Mouse (Mus musculus) MEL (cell line): Measurements from ENCODE around the gene Polr2l. TPM values are rescaled to one million over a fixed set of nuclear protein-coding genes. Genes with fewer than 3 reads are reported as not detected.

ENCODE experiments used
- DNase-seq: peaks from one replicate; pipeline ENCODE4 v3.0.0; 2011; ENCODE audit warnings: low read depth, low spot score
- H3K27ac ChIP-seq: 2 replicates; pipeline ENCODE4 v1.5.1; 2012; ENCODE audit warnings: low read depth, mild to moderate bottlenecking, control low read depth, low read length, moderate library complexity; ENCODE audit not compliant: control insufficient read depth
- H3K27me3 ChIP-seq, 2 experiments: fragments of 150-350 bp in 1 of 2; sonication (generic) in 1 of 2; 2 replicates each; pipeline ENCODE4 v1.6.1; 2012; ENCODE audit warnings: low read length in 2 of 2, mild to moderate bottlenecking in 2 of 2, improper control_type of control experiment in 1 of 2, moderate library complexity in 1 of 2; ENCODE audit not compliant: insufficient read depth in 2 of 2, control insufficient read depth in 1 of 2
- H3K36me3 ChIP-seq, 2 experiments: 2 replicates each; pipeline ENCODE4 v1.6.1; 2012 to 2014; ENCODE audit warnings: low read length in 2 of 2, improper control_type of control experiment in 1 of 2, inconsistent platforms in 1 of 2, mild to moderate bottlenecking in 1 of 2; ENCODE audit not compliant: insufficient read depth in 2 of 2, control insufficient read depth in 1 of 2
- H3K4me1 ChIP-seq, 2 experiments: fragments of 150-350 bp in 1 of 2; sonication (generic) in 1 of 2; 2 replicates each; pipeline ENCODE4 v1.6.1; 2012; ENCODE audit warnings: low read length in 2 of 2, improper control_type of control experiment in 1 of 2, mild to moderate bottlenecking in 1 of 2; ENCODE audit not compliant: insufficient read depth in 2 of 2, control insufficient read depth in 1 of 2
- H3K4me3 ChIP-seq, 2 experiments: fragments of 150-350 bp in 1 of 2; sonication (generic) in 1 of 2; 2 replicates each; pipeline ENCODE4 v1.5.1; 2012; ENCODE audit warnings: low read depth in 2 of 2, low read length in 2 of 2, mild to moderate bottlenecking in 2 of 2, moderate library complexity in 2 of 2, control low read depth in 1 of 2, improper control_type of control experiment in 1 of 2; ENCODE audit not compliant: control insufficient read depth in 1 of 2, insufficient read depth in 1 of 2
- H3K79me2 ChIP-seq: 2 replicates; pipeline ENCODE4 v1.6.1; 2012; ENCODE audit warnings: mild to moderate bottlenecking, low read length, moderate library complexity; ENCODE audit not compliant: control insufficient read depth, poor library complexity, insufficient read depth
- H3K9ac ChIP-seq: 2 replicates; pipeline ENCODE4 v1.6.1; 2012; ENCODE audit warnings: low read depth, mild to moderate bottlenecking, control low read depth, low read length, moderate library complexity; ENCODE audit not compliant: control insufficient read depth, poor library complexity, severe bottlenecking
- H3K9me3 ChIP-seq: fragments of 150-350 bp; sonication (generic); replicated peaks from 2 replicates; pipeline ENCODE4 v1.6.1; 2012; ENCODE audit warnings: mild to moderate bottlenecking, low read length, improper control_type of control experiment, moderate library complexity; ENCODE audit not compliant: insufficient read depth
- BHLHE40 ChIP-seq: IDR thresholded peaks from 2 replicates; pipeline ENCODE4 v1.6.1; 2012; ENCODE audit warnings: low read depth, mild to moderate bottlenecking, inconsistent platforms, low read length, improper control_type of control experiment, borderline replicate concordance
- CHD2 ChIP-seq: IDR thresholded peaks from 2 replicates; pipeline ENCODE4 v1.6.1; 2011; ENCODE audit warnings: low read length, improper control_type of control experiment
- CTCF ChIP-seq, 3 experiments: IDR thresholded peaks in 2 of 3; conservative IDR thresholded peaks in 1 of 3; 2 replicates each; pipeline ENCODE4 v1.5.1; 2011 to 2012; ENCODE audit warnings: low read length in 3 of 3, low read depth in 2 of 3, mild to moderate bottlenecking in 2 of 3, improper control_type of control experiment in 1 of 3, inconsistent platforms in 1 of 3, mixed read lengths in 1 of 3, moderate library complexity in 1 of 3; ENCODE audit not compliant: control insufficient read depth in 1 of 3, insufficient read depth in 1 of 3, poor library complexity in 1 of 3, severe bottlenecking in 1 of 3
- E2F4 ChIP-seq: IDR thresholded peaks from 2 replicates; pipeline ENCODE4 v1.6.1; 2011; ENCODE audit warnings: low read depth, low read length, improper control_type of control experiment, borderline replicate concordance
- GABPA ChIP-seq: IDR thresholded peaks from 2 replicates; pipeline ENCODE4 v1.6.1; 2012; ENCODE audit warnings: low read depth, mild to moderate bottlenecking, inconsistent platforms, low read length, improper control_type of control experiment, moderate library complexity
- GATA1 ChIP-seq: IDR thresholded peaks from 2 replicates; pipeline ENCODE4 v1.6.1; 2011; ENCODE audit warnings: low read depth, low read length, improper control_type of control experiment
- HCFC1 ChIP-seq: IDR thresholded peaks from 2 replicates; pipeline ENCODE4 v1.6.1; 2012; ENCODE audit warnings: low read depth, mild to moderate bottlenecking, inconsistent platforms, low read length, improper control_type of control experiment, moderate library complexity
- KAT2A ChIP-seq: conservative IDR thresholded peaks from 2 replicates; pipeline ENCODE4 v1.6.1; 2012; ENCODE audit warnings: low read depth, low read length, improper control_type of control experiment, inconsistent platforms
- MAFK ChIP-seq: IDR thresholded peaks from 2 replicates; pipeline ENCODE4 v1.6.1; 2011; ENCODE audit warnings: low read depth, mild to moderate bottlenecking, low read length, improper control_type of control experiment, borderline replicate concordance
- MAX ChIP-seq: IDR thresholded peaks from 2 replicates; pipeline ENCODE4 v1.6.1; 2011; ENCODE audit warnings: low read length, improper control_type of control experiment
- MXI1 ChIP-seq: IDR thresholded peaks from 2 replicates; pipeline ENCODE4 v1.6.1; 2011; ENCODE audit warnings: mild to moderate bottlenecking, low read depth, low read length, improper control_type of control experiment
- MYB ChIP-seq: IDR thresholded peaks from 2 replicates; pipeline ENCODE4 v1.6.1; 2011; ENCODE audit warnings: mild to moderate bottlenecking, low read depth, low read length, improper control_type of control experiment
- NRF1 ChIP-seq: IDR thresholded peaks from 2 replicates; pipeline ENCODE4 v1.6.1; 2014; ENCODE audit warnings: low read depth, mild to moderate bottlenecking, inconsistent platforms, low read length, improper control_type of control experiment, moderate library complexity; ENCODE audit not compliant: poor library complexity, insufficient read depth, severe bottlenecking
- POLR2AphosphoS2 ChIP-seq: IDR thresholded peaks from 2 replicates; pipeline ENCODE4 v1.6.1; 2011; ENCODE audit warnings: low read length, improper control_type of control experiment
- POLR2AphosphoS5 ChIP-seq: IDR thresholded peaks from 2 replicates; pipeline ENCODE4 v1.6.1; 2012; ENCODE audit warnings: low read depth, borderline replicate concordance, mild to moderate bottlenecking, inconsistent platforms, low read length, moderate library complexity, mixed read lengths
- RAD21 ChIP-seq: IDR thresholded peaks from 2 replicates; pipeline ENCODE4 v1.6.1; 2011; ENCODE audit warnings: mild to moderate bottlenecking, low read depth, low read length, improper control_type of control experiment
- RCOR1 ChIP-seq: IDR thresholded peaks from 2 replicates; pipeline ENCODE4 v1.6.1; 2012; ENCODE audit warnings: low read depth, mild to moderate bottlenecking, inconsistent platforms, low read length, improper control_type of control experiment
- SIN3A ChIP-seq: IDR thresholded peaks from 2 replicates; pipeline ENCODE4 v1.6.1; 2012; ENCODE audit warnings: low read length, improper control_type of control experiment, inconsistent platforms
- SMC3 ChIP-seq: IDR thresholded peaks from 2 replicates; pipeline ENCODE4 v1.6.1; 2011; ENCODE audit warnings: low read depth, low read length, improper control_type of control experiment
- TBP ChIP-seq: IDR thresholded peaks from 2 replicates; pipeline ENCODE4 v1.8.0; 2011; ENCODE audit warnings: low read depth, low read length, improper control_type of control experiment
- TCF12 ChIP-seq: IDR thresholded peaks from 2 replicates; pipeline ENCODE4 v1.6.1; 2014; ENCODE audit warnings: low read depth, mild to moderate bottlenecking, inconsistent platforms, low read length, improper control_type of control experiment, moderate library complexity
- UBTF ChIP-seq: IDR thresholded peaks from 2 replicates; pipeline ENCODE4 v1.6.1; 2012; ENCODE audit warnings: low read depth, mild to moderate bottlenecking, inconsistent platforms, low read length, improper control_type of control experiment, moderate library complexity, borderline replicate concordance; ENCODE audit not compliant: insufficient read depth
- USF2 ChIP-seq, 2 experiments: IDR thresholded peaks; 2 replicates each; pipeline ENCODE4 v1.6.1; 2011 to 2012; ENCODE audit warnings: improper control_type of control experiment in 2 of 2, low read length in 2 of 2, borderline replicate concordance in 1 of 2, inconsistent platforms in 1 of 2, low read depth in 1 of 2, mild to moderate bottlenecking in 1 of 2; ENCODE audit not compliant: insufficient read depth in 1 of 2
- ZC3H11A ChIP-seq: IDR thresholded peaks from 2 replicates; pipeline ENCODE4 v1.6.1; 2012; ENCODE audit warnings: low read depth, mild to moderate bottlenecking, inconsistent platforms, low read length, improper control_type of control experiment
- ZMIZ1 ChIP-seq: IDR thresholded peaks from 2 replicates; pipeline ENCODE4 v1.6.1; 2012; ENCODE audit warnings: low read depth, mild to moderate bottlenecking, inconsistent platforms, low read length, improper control_type of control experiment, moderate library complexity
- ZNF384 ChIP-seq: IDR thresholded peaks from 2 replicates; pipeline ENCODE4 v1.6.1; 2012; ENCODE audit warnings: low read depth, mild to moderate bottlenecking, inconsistent platforms, low read length, improper control_type of control experiment
- polyA plus RNA-seq, 2 experiments: library from polyadenylated mRNA; stranded (reverse) in 1 of 2; unstranded in 1 of 2; fragments of >175 nt in 1 of 2; fragments of >200 nt in 1 of 2; gene quantifications; 2 replicates each; pipeline versions ENCODE4 v1.2.1 to v1.2.4; 2012; ENCODE audit warnings: low replicate concordance in 2 of 2, low read depth in 1 of 2; ENCODE audit not compliant: insufficient read length in 2 of 2, insufficient read depth in 1 of 2, missing spikeins in 1 of 2
- total RNA-seq: library from RNA; depleted of rRNA; stranded (reverse); fragments of 300-350 nt; gene quantifications from 2 replicates; pipeline ENCODE4 v1.2.3, GENCODE M21; 2012

Gene Polr2l
- total and polyA plus RNA-seq, 3 experiments, result 82.4 to 114 TPM; not detected in 1

DNA sequence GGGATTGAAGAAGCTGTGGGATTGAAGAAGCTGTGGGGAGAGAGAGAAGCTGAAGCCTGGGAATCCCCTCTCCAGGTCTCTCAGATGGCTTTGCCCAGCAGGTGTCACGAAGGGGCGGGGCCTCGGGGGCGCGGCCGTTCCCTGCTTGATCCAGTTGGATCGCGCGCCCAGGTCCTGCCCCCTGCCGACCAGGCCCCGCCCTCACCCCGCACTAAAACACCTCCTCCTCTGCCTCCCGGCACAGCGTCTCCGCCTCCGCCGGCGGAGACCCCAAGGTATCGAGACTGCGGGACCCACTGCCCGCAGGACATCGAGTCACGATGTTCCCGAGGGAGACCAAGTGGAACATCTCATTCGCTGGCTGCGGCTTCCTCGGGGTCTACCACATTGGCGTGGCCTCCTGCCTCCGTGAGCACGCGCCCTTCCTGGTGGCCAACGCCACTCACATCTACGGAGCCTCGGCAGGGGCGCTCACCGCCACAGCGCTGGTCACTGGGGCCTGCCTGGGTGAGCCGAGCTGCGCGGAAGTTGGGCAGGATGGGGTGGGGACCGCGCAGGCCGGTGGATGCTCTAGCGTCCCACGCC lies 19.9 kb downstream of the Polr2l start, which contains the start of gene Pnpla2 (continued):
- peak; percentile 48; the same call in 1 of the 2 replicates for TF ChIP-seq HCFC1
- no peak for TF ChIP-seq MYB
- 0 out of 2 replicates have a peak, but pooled peaks have one; percentile 19 for TF ChIP-seq TCF12
- TF ChIP-seq UBTF, result peak; percentile 89; the same call in 1 of the 2 replicates
- TF ChIP-seq RCOR1, result no peak
- no peak for TF ChIP-seq E2F4
- TF ChIP-seq SIN3A, result peak; percentile 74
- 0 out of 2 replicates have a peak, but pooled peaks have one; percentile 51 for TF ChIP-seq POLR2AphosphoS5
- no peak for TF ChIP-seq BHLHE40
- TF ChIP-seq MAFK, result no peak
- TF ChIP-seq KAT2A, result no peak; the same call in 1 of the 2 replicates
- TF ChIP-seq MXI1, result peak; percentile 85
- TF ChIP-seq POLR2AphosphoS2, result peak; percentile 77; the same call in 1 of the 2 replicates
- TF ChIP-seq CTCF (IDR thresholded peaks at IDR 0.05 in 2 of 3, conservative IDR thresholded peaks at IDR 0.05 in 1 of 3; ENCODE audit: control insufficient read depth in 1 of 3, insufficient read depth in 1 of 3, low read depth in 2 of 3, low read length in 3 of 3, poor library complexity in 1 of 3, severe bottlenecking in 1 of 3), result no peak
- TF ChIP-seq NRF1, result peak; percentile 62
- TF ChIP-seq GABPA, result no peak
- peak; percentile 40; the same call in 1 of the 2 replicates for TF ChIP-seq MAX
- TF ChIP-seq ZNF384, result no peak
- TF ChIP-seq GATA1, result no peak
- no peak for TF ChIP-seq SMC3
- TF ChIP-seq ZC3H11A, result no peak
- TF ChIP-seq RAD21, result no peak
- TF ChIP-seq TBP, result peak; percentile 50
- no peak for TF ChIP-seq USF2 (IDR thresholded peaks at IDR 0.05; ENCODE audit: borderline replicate concordance in 1 of 2, insufficient read depth in 1 of 2, low read depth in 1 of 2, low read length in 2 of 2)

DNA sequence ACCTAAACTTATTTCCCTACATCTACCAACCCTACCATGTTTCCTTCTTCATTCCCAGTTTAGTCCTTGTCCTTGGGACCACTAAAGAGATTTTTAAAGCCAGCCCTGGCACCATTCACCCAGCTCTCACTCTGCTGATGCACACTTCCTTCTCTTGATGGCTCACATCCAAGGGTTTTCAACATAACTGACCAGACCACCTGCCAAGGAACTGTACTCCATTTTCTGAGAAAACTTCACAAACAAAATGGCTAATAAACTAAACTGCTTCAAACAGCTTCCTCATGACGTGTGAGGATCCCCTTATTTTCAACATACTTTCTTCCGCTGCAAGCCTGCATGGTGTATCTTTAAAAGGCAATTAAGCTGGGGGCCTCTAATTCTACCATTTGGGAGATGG lies 21.3 kb downstream of the Polr2l start:
- Histone ChIP-seq H3K4me1 (peaks cover 0 to 24% of the 10 kb centered on the region in 2 experiments; a peak in 2 of 4 replicates), H3K9ac (no peak overlapping the region), H3K4me3 (no peak overlapping the region), H3K36me3 (peaks cover 9 to 16% of the 10 kb centered on the region in 2 experiments), H3K27ac (no peak overlapping the region), H3K9me3 (no peaks in the 10 kb centered on the region), H3K79me2 (peaks cover 12% of the 10 kb centered on the region), H3K27me3 (no peaks in the 10 kb centered on the region)
- no peak for DNase-seq
- TF ChIP-seq ZMIZ1, result no peak
- no peak for TF ChIP-seq MAX
- TF ChIP-seq CHD2, result no peak
